Mouse (Mus musculus) lung, adult 18-20 months (tissue): Measurements from ENCODE around the gene Als2cl.

ENCODE experiments used
- DNase-seq, 2 experiments: peaks; one replicate each; pipeline ENCODE4 v3.0.0; 2022; ENCODE audit warnings: mixed read lengths in 2 of 2

Gene Als2cl

DNA sequence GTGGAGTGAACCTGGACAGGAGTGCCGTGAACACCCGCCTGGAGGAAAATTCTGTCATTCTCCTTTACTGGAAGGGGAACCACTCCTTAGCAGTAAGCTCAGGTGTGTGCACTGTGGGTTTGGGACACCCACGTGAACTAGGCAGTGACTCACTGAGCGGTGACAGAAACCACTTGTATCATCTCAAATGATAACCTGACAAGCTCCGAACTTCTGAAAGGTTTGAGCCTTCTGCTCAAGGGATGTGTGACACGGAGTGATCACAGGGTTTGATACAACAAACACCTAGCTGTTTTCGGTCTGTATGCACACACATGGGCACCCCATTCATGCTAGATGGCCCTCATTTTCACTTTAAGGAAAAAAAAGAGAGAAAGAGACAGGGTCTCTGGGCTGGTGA, 37.1 kb downstream of the Als2cl start, which contains the start of gene Fam240a:
Gene Fam240a (minus strand): TSS at position 76 of the 400 bp plus-strand sequence.
- DNase-seq = no peak

DNA sequence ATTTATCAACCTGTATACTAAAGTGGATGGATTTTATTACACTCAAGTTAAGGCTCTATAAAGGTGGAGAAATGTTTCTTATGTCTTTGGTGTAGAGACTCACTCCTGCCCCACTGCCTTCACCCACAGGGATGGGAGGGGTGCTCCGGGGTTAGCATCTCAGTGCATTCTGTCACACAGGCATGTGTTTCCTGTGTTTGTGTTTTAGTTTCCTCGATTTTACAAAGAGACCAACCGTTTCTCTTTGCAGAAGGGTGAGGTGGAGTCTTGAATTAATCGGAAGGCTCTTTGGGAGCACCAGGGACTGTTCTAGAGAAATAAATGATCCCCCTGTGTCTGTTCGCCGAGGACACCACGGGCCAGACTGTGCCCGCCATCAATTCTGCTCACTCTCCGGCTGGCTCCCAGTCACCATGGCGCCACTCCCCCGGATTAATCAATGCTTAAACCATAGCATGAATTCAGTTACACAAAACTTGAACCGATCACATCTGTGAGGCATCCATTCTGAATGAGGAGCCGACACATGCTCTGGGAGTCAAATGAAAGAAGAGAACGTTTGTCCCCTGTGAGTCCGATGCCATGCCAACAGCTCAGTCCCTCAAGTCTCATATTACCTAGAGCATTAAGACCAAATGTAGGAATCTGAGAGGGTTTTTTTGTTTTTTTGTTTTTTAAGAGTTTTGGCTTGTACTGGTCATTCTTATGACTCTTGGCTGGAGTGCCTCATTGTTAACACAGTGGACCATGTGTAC, 41.2 kb downstream of the Als2cl start:
- DNase-seq = peak; percentile 26 to 50

DNA sequence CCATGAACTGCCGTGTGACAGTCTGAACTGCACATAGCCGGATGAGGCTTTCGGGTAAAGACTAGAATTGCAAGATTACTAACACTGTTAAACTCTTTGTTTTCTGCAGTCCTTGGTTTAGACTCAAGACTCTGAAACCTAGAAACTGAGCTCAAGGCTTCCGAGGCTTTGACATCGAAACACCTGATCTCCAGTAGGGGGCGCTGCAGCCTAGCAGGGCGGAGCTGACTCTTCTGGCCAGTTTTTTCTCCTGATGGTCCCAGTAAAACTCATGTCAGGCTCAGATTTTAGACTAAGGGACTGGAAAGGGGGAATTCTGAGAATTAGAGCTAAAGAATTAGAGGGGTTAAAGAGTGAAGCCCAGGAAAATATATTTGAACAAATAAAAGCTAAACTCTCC, 43.1 kb downstream of the Als2cl start:
- DNase-seq = peak; percentile 51 to 71

DNA sequence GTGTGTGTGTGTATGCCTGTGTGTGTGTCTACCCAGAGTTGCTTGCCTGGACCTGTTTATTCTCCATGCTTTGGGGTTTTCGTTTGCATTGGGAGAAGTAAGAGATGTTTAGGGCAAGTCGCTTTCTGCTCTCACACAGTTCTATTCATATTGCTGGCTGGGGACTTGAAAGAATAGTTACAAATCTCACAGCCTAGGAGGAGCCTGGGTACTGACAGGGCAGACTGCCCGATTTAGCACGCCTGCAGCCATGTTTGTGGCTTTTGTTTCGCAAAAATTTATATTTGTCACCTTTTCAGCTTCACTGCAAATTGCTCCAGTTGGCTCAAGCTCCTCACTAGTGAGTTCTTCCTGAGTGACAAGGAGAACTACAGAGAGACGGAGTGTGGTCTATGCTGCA, 51.9 kb downstream of the Als2cl start:
- DNase-seq = no peak

DNA sequence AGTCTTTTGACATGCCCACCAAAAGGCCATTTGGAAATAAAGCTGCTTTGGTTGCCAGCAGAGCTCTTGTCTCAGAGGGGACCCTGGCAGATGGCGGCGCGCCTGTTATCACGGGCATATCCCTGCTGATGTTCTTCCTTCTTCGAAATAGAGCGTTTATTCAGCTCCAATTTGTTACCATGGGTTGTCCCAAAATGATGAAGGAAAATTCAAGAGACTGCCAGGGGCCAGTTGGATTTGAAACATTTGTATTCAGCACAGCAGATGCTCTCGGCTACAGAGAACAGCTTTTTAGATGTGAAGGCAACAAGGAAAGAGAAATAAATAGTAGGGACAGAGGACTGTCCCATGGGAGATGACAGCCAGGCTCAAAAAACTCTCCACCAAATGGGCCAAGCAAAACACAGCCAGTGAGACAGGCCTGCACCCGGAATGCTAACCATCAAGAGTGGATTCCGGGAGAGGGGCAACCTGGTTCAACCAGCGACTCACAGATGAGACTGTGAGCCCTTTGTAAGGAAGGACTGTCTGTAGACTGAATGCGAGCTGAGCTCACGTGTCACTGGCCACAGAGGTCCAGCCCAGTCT, 54.3 kb downstream of the Als2cl start:
- no peak for DNase-seq

DNA sequence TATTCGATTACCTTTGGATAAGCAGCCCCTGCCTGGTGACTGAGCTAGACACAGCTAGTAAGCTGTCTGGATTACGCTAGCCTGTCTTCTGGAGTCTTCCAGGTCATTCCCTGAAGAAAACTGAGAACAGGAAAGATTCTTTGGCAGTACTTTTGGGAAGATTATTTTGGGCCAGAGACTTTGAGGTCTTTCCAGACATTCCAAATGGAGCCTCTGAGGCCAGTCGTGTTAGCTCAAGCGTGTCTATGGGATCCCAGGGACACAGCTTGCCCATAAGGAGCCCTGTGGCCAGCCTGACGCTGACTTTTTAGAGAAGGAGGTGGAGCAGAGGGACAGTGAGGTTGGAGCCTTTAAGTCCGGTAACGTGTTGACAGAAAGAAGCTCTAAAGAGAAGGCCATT, 56.3 kb downstream of the Als2cl start:
- DNase-seq = no peak

DNA sequence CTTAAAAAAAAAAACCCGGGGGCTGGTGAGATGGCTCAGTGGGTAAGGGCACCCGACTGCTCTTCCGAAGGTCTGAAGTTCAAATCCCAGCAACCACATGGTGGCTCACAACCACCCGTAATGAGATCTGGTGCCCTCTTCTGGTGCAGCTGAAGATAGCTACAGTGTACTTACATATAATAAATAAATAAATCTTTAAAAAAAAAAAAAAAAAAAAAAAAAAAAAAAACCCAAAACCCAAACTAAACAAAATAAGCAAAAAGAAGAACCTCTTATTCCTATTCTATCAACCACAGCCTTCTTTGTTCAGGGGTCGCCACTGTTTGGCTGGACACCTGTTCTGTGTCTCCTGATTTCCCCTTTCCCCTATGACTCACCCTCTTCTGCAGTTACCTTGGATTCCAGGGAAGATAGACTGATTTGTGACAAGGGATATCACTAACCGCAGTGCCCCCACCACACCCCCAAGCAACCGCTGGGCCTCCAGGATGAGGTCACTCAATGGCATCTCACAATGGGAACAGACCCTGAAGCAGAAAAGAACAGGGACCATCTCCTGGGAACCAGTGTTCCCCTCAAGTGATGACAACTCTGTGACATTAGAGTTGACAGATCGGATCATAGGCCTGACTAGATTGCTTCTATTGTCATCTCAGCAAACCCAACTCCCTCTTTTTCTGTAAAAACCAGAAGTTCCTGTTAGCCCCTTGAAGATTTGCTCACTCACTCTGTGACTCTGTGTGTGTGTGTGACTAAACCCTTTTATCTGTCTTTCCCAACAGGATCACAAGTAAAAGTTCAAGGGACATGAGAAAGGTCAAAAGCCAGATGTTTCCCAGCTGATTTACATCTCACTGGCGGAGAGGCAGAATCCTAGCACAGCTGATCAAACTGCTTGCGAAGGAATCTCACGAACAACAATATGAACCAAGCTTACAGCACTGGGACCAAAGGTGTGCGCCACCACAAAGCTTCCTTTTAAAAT, 58.1 kb downstream of the Als2cl start:
- DNase-seq = no peak

DNA sequence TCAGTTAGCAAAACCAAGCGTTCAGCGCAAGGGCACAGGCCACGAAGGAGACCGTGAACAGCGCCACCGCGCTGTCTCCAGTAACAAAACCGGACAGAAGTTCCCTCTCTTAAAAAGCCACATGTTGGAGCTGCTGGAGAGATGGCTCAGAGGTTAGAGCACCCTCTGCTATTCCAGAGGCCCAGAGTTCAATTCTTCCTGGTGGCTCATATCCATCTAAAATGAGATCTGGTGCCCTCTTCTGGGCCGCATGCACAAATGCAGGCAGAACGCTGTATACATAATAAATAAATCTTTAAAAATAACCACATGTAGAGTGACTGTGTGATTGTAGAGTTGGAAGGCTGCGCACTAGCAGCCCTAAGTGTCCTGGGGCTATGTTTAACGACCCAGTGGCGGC, 64.6 kb downstream of the Als2cl start:
- no peak for DNase-seq

DNA sequence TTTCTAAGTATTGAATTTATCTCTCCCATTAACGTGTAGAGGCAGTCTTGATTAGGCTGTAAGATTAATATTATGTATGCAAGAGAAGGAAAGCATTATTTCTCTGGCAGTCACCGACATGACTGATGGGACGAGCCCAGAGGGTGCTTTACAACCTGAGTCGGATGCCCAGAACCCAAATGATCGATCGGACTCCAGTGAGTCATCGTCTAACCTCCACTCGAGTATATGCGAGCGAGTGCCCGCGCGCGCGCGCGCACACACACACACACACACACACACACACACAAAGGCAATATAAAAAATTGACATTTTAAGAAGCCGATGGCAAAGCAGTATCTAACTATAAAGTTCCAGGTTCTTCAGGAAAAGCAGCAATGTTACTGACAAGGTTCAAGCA, 65.7 kb downstream of the Als2cl start:
- no peak for DNase-seq

DNA sequence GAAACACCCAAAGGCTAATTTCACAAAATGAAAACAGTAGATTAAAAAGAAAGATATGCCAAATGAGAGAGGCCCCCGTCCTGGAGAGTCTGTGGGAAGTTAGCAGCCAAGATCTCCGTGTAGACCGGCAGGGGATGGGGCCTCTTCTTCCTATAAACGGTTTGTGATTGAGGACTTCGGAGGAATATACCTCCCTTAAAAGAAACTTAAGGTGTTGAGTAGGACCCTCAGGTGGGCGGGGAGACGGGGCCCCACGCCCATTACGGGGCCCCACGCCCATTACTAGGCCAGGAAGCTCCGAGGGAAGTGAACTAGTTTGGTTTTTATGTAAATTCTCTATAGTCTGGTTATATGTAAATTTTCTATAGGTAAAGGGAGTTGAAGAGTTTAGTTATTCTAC, 66.3 kb downstream of the Als2cl start, which contains the start of gene Tdgf1:
Gene Tdgf1 (minus strand): TSS at position 233 of the 400 bp plus-strand sequence.
- DNase-seq = no peak

DNA sequence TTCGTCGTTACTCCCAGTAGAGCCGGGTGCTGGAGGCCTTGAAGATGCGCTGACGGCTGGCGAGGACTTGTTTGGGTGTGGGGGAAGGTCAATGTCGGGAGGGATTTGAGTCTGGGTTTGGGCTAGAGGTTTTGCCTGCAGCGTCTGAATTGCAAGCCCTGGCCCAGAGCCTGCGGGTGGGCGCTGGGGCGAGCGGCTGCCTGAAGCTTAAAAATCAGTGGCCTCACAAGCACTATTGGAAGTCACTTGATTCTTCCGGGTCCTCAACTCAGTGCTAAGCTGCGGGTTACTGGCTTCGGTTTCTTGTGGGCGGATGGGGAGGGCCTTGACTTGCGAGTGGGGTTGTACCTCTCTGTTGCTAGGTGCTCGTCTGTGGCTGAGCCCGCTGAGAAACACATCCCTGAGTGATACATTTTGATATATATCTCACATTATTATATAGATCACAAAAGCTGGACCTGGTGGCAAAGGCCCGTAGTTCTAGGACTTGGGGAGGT, 66.9 kb downstream of the Als2cl start:
- DNase-seq = no peak

DNA sequence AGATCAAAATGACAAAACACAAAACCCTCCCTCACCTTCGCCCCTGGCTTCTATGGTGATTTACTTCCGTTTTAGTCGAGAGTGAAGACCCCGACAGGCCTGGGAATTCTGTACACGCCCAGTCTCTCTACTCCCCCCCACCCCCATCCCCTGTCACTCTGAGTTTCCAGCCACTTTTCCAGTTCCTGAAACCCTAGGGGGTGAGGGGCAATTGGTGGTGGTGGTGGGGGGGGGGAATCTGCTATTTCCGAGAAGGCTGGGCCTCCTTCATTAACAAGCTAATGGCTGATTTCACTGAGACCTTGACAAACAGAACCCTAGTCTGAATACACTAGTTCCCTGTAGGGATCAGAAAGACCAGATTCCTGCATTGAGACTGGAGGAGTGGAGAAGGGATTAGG, 67.6 kb downstream of the Als2cl start:
- DNase-seq = no peak

DNA sequence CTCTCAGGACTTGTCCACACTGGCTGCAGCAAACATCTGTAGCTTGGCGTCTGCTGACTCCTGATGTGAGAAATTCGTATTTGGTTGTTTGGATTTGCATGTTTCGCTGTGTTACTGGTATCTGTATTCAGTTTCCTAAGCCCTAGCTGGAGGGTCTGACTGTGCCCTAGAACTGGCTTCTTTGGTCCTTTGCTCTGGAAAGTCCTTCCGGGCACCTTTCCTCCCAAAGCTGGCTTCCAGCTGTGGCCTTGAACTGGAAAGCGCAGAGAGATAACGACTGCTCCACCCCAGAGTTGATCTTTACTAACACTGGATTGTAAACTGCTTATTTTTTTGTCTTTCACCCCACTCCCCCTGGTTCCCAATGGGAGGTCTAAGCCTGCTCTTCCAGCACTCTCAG, 68.2 kb downstream of the Als2cl start:
- DNase-seq = no peak

DNA sequence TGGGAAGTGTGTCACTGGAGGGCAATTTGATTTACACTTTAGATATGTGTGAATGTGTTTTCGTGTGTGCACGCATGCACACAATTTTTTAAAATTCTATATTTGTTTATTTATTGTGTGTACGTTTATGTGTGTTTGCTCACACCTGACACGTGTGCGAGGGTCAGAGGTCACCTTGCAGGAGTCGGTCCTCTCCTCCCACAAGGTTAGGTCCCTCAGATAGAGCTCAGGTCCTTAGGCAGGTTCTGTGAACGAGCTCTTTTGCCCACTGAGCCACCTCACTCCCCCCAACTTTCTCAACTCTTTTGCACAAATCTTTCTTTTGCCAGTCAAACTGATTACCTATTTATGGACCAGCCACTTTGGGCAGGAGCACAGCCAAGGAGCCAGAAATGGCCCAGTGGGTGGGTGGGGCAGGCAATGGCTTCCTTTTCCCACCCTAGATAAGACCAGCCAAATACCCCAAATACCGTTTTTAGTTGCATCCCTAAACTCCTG, 69.2 kb downstream of the Als2cl start:
- no peak for DNase-seq

DNA sequence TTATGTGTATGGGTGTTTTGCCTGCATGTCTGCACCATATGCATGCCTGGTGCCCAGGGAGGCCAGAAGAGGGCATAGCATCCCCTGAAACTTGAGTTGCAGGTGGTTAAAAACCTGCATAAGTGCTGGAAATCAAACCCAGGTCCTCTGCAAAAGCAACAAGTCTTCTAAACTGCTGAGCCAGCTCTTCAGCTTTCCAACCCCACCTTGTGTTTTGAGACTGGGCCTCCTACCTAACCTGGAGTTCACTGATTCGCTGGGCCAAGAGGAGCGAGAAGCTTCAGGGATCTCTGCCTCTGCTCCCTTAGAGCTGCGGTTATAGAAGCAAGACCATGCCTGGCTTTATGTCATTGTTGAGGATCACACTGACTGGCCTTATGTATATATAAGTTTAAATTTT, 70.4 kb downstream of the Als2cl start:
- DNase-seq = no peak
